Mouse (Mus musculus) spleen, adult 2 months (tissue): ENCODE results near the gene Acvr1b.

ENCODE experiments used
- CTCF ChIP-seq: fragments of 200-500 bp; IDR thresholded peaks from 2 replicates; pipeline ENCODE4 v1.5.1; 2011; ENCODE audit warnings: mild to moderate bottlenecking, inconsistent platforms; ENCODE audit not compliant: insufficient read depth, insufficient read length, insufficient replicate concordance; ENCODE audit errors: extremely low read depth
- POLR2A ChIP-seq: fragments of 200-500 bp; IDR thresholded peaks from 2 replicates; pipeline ENCODE4 v1.6.1; 2011; ENCODE audit warnings: low read depth, low read length, inconsistent platforms

GRCm38 (mm10) chr15:101252614-101253013 is 78.7 kb downstream of the Acvr1b start:
- no peak for TF ChIP-seq POLR2A
- TF ChIP-seq CTCF: no peak
